Mouse (Mus musculus): ENCODE measurements around the gene Ccdc167. TPM values are rescaled to one million over a fixed set of nuclear protein-coding genes. Genes with fewer than 3 reads are reported as not detected.
A peak's percentile ranks its signal among the peaks of the same experiment; 100 is the strongest.

The Ccdc167 gene
- polyA plus RNA-seq, 1 experiment from 2014 or later, result 9.6 TPM

- H3K27me3 ChIP-seq, result no peaks in the 10 kb centered on the region
- DNase-seq (ENCODE audit: low read depth, low spot score) (peak; percentile 85), ATAC-seq (peak; percentile 88)
- POLR2A ChIA-PET, result interaction anchor here (0.6 kb wide), 1 partner anchor 15 kb away, joined by 3 read pairs; no protein-coding TSS in a partner anchor
- CTCF ChIA-PET, result interaction anchor here (0.8 to 1.8 kb wide), 16 partner anchors 10 to 149 kb away, joined by 3 to 8 read pairs (median 3); no protein-coding TSS in a partner anchor
- in situ Hi-C loops (cut with MboI; ENCODE audit: low pct_unique_long_range_greater_than_20kb), result loop anchor here (10.0 kb wide), 1 partner anchor 147 kb away; no protein-coding TSS in a partner anchor
- TF ChIP-seq CTCF (IDR thresholded peaks at IDR 0.05), result peak; percentile 81
Observed at GRCm38 (mm10) chr17:29737849-29738804, 21.3 kb upstream of the Ccdc167 start.

- no peak for ATAC-seq
- no peak for TF ChIP-seq CTCF (IDR thresholded peaks at IDR 0.05)
- in situ Hi-C loops (cut with MboI; ENCODE audit: low pct_unique_long_range_greater_than_20kb), result loop anchor here (10.0 kb wide), 1 partner anchor 148 kb away; no protein-coding TSS in a partner anchor
- POLR2A ChIA-PET, result no interaction called here
- no peak for DNase-seq (ENCODE audit: low read depth, low spot score)
- H3K27me3 ChIP-seq, result no peaks in the 10 kb centered on the region
- CTCF ChIA-PET, result interaction anchor here (1.4 kb wide), 1 partner anchor 8 kb away, joined by 3 read pairs; no protein-coding TSS in a partner anchor
Observed at GRCm38 (mm10) chr17:29736448-29737014, 19.7 kb upstream of the Ccdc167 start.

- CTCF ChIA-PET, result interaction anchor here (1.2 to 1.4 kb wide), 2 partner anchors 20 to 28 kb away, joined by 3 read pairs; no protein-coding TSS in a partner anchor
- POLR2A ChIA-PET, result no interaction called here
- ATAC-seq, result no peak
- no peak for TF ChIP-seq CTCF (IDR thresholded peaks at IDR 0.05)
- H3K27me3 ChIP-seq, result no peaks in the 10 kb centered on the region
- no peak for DNase-seq (ENCODE audit: low read depth, low spot score)
- in situ Hi-C loops (cut with MboI; ENCODE audit: low pct_unique_long_range_greater_than_20kb), result loop anchor here (10.0 kb wide), 1 partner anchor 152 kb away; no protein-coding TSS in a partner anchor
Observed at GRCm38 (mm10) chr17:29732522-29732921, 15.7 kb upstream of the Ccdc167 start.

- ChIA-PET POLR2A (no interaction called here), CTCF (interaction anchor here (0.6 to 1.4 kb wide), 3 partner anchors 19 to 140 kb away, joined by 3 read pairs; no protein-coding TSS in a partner anchor)
- in situ Hi-C loops (cut with MboI; ENCODE audit: low pct_unique_long_range_greater_than_20kb), result loop anchor here (10.0 kb wide), 1 partner anchor 153 kb away; no protein-coding TSS in a partner anchor
- H3K27me3 ChIP-seq, result no peaks in the 10 kb centered on the region
- no peak for TF ChIP-seq CTCF (IDR thresholded peaks at IDR 0.05)
- DNase-seq (ENCODE audit: low read depth, low spot score), result no peak
- ATAC-seq, result no peak
Observed at GRCm38 (mm10) chr17:29731953-29732325, 15.1 kb upstream of the Ccdc167 start.

- TF ChIP-seq CTCF (IDR thresholded peaks at IDR 0.05), result no peak
- ATAC-seq (no peak), DNase-seq (ENCODE audit: low read depth, low spot score) (no peak)
- no peaks in the 10 kb centered on the region for H3K27me3 ChIP-seq
- ChIA-PET CTCF (interaction anchor here (0.6 to 1.4 kb wide), 3 partner anchors 19 to 140 kb away, joined by 3 read pairs; no protein-coding TSS in a partner anchor), POLR2A (no interaction called here)
- in situ Hi-C loops (cut with MboI; ENCODE audit: low pct_unique_long_range_greater_than_20kb), result loop anchor here (10.0 kb wide), 1 partner anchor 153 kb away; no protein-coding TSS in a partner anchor
Observed at GRCm38 (mm10) chr17:29731266-29731952, 14.6 kb upstream of the Ccdc167 start.

GRCm38 (mm10) chr17:29730510-29731265, 13.8 kb upstream of the Ccdc167 start:
- no peak for TF ChIP-seq CTCF (IDR thresholded peaks at IDR 0.05)
- no peaks in the 10 kb centered on the region for H3K27me3 ChIP-seq
- DNase-seq (ENCODE audit: low read depth, low spot score), result no peak
- CTCF ChIA-PET, result no interaction called here
- in situ Hi-C loops (cut with MboI; ENCODE audit: low pct_unique_long_range_greater_than_20kb), result loop anchor here (10.0 kb wide), 1 partner anchor 154 kb away; no protein-coding TSS in a partner anchor
- POLR2A ChIA-PET, result no interaction called here
- ATAC-seq, result peak; percentile 18

GRCm38 (mm10) chr17:29728082-29728481, 11.2 kb upstream of the Ccdc167 start:
- ATAC-seq (no peak), DNase-seq (ENCODE audit: low read depth, low spot score) (no peak)
- ChIA-PET CTCF (interaction anchor here (0.9 to 1.6 kb wide), 2 partner anchors 9 to 11 kb away, joined by 3 to 4 read pairs; no protein-coding TSS in a partner anchor), POLR2A (no interaction called here)
- in situ Hi-C loops (cut with MboI; ENCODE audit: low pct_unique_long_range_greater_than_20kb), result no loop called here
- no peak for TF ChIP-seq CTCF (IDR thresholded peaks at IDR 0.05)
- no peaks in the 10 kb centered on the region for H3K27me3 ChIP-seq

- ATAC-seq, result peak; percentile 76
- no peak for TF ChIP-seq CTCF (IDR thresholded peaks at IDR 0.05)
- DNase-seq (ENCODE audit: low read depth, low spot score), result no peak
- no peaks in the 10 kb centered on the region for H3K27me3 ChIP-seq
- ChIA-PET POLR2A (interaction anchor here (1.4 kb wide), 1 partner anchor 13 kb away, joined by 3 read pairs; no protein-coding TSS in a partner anchor), CTCF (interaction anchor here (0.8 to 0.9 kb wide), 2 partner anchors 13 to 132 kb away, joined by 3 read pairs; no protein-coding TSS in a partner anchor)
- in situ Hi-C loops (cut with MboI; ENCODE audit: low pct_unique_long_range_greater_than_20kb), result no loop called here
Observed at GRCm38 (mm10) chr17:29725027-29725620, 8.3 kb upstream of the Ccdc167 start.

- ATAC-seq (peak; percentile 88), DNase-seq (ENCODE audit: low read depth, low spot score) (peak; percentile 92)
- in situ Hi-C loops (cut with MboI; ENCODE audit: low pct_unique_long_range_greater_than_20kb), result no loop called here
Observed at GRCm38 (mm10) chr17:29724610-29725009, 7.8 kb upstream of the Ccdc167 start.

More at GRCm38 (mm10) chr17:29724610-29725009, 7.8 kb upstream of the Ccdc167 start:
- ChIA-PET CTCF (interaction anchor here (0.9 kb wide), 1 partner anchor 14 kb away, joined by 3 read pairs; no protein-coding TSS in a partner anchor), POLR2A (interaction anchor here (1.4 kb wide), 1 partner anchor 12 kb away, joined by 3 read pairs; no protein-coding TSS in a partner anchor)
- H3K27me3 ChIP-seq, result no peaks in the 10 kb centered on the region
- no peak for TF ChIP-seq CTCF (IDR thresholded peaks at IDR 0.05)

Measured in Patski (cell line).